Mouse (Mus musculus): ENCODE data around the gene Ltbp4.

DNA sequence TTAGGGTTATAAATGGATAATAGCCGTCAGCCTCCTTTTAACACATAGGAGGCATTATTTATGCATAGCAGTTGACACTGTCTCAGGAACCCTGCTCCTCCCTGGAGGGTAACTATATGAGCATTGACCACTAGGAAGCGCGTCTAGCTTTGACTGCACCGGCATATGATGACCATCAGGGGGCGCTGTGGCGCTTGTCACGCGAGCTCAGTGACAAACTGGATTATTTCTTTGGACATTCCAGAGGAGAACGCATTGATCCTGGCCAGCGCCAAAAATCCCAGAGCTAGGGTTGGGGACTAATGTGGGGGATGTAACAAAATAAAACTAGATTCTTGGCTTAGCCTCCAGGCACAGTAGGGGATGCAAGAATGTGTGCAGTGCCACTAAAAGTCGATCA is 35.3 kb downstream of the Ltbp4 start:
- TF ChIP-seq CTCF (conservative IDR thresholded peaks at IDR 0.05; ENCODE audit: insufficient read depth, insufficient read length, low read depth, low read length) (peak; percentile 97; the same call in 1 of the 2 replicates), POLR2A (IDR thresholded peaks at IDR 0.05; ENCODE audit: low read depth, low read length) (no peak)

Measured in kidney, adult 2 months (tissue).